Mouse (Mus musculus) spleen, embryonic (tissue): Measurements from ENCODE around the gene Lztfl1.
"Not testable (repeated sequence)": the region's sequence is repeated elsewhere in the genome, so short reads cannot be mapped to it uniquely, and the experiment has no call there.

Experiments
- CTCF ChIA-PET: fragments of 350-600 bp; sonication (Branson Sonifier 250); formaldehyde crosslinking; loops from one replicate; lab custom pipeline; 2022; lab: Charles Lee

Gene Lztfl1

GRCm38 (mm10) chr9:123683704-123684103 is 33.8 kb downstream of the Lztfl1 start:
- CTCF ChIA-PET: no interaction called here

- CTCF ChIA-PET: no interaction called here
Observed at GRCm38 (mm10) chr9:123679198-123679597, 38.3 kb downstream of the Lztfl1 start.

- CTCF ChIA-PET: no interaction called here
Observed at GRCm38 (mm10) chr9:123678327-123679105, 39.0 kb downstream of the Lztfl1 start, which contains the start of the genes Ccr9 and Slc6a20a. Ccr9 (plus strand) TSS chr9:123678439. Slc6a20a (minus strand) TSS chr9:123678885.

- CTCF ChIA-PET: no interaction called here
Observed at GRCm38 (mm10) chr9:123665645-123666044, 51.9 kb downstream of the Lztfl1 start.

GRCm38 (mm10) chr9:123659986-123660676 is 57.4 kb downstream of the Lztfl1 start:
- CTCF ChIA-PET: not testable (repeated sequence)

GRCm38 (mm10) chr9:123658981-123659380 is 58.5 kb downstream of the Lztfl1 start:
- CTCF ChIA-PET: no interaction called here

GRCm38 (mm10) chr9:123657457-123657856 is 60.0 kb downstream of the Lztfl1 start:
- CTCF ChIA-PET: interaction anchor here (0.6 kb wide), 2 partner anchors 8 to 117 kb away, joined by 3 read pairs; no protein-coding TSS in a partner anchor

GRCm38 (mm10) chr9:123651369-123651768 is 66.1 kb downstream of the Lztfl1 start:
- CTCF ChIA-PET: no interaction called here

- CTCF ChIA-PET: no interaction called here
Observed at GRCm38 (mm10) chr9:123649785-123650511, 67.5 kb downstream of the Lztfl1 start.
